Mouse (Mus musculus): ENCODE measurements at regions not wholly inside any gene's neighbourhood (a gene's known extent, or its start where the extent isn't known, plus 50 kb on each side); places are given as distances from the start of the nearest gene placed in this dataset.

DNA sequence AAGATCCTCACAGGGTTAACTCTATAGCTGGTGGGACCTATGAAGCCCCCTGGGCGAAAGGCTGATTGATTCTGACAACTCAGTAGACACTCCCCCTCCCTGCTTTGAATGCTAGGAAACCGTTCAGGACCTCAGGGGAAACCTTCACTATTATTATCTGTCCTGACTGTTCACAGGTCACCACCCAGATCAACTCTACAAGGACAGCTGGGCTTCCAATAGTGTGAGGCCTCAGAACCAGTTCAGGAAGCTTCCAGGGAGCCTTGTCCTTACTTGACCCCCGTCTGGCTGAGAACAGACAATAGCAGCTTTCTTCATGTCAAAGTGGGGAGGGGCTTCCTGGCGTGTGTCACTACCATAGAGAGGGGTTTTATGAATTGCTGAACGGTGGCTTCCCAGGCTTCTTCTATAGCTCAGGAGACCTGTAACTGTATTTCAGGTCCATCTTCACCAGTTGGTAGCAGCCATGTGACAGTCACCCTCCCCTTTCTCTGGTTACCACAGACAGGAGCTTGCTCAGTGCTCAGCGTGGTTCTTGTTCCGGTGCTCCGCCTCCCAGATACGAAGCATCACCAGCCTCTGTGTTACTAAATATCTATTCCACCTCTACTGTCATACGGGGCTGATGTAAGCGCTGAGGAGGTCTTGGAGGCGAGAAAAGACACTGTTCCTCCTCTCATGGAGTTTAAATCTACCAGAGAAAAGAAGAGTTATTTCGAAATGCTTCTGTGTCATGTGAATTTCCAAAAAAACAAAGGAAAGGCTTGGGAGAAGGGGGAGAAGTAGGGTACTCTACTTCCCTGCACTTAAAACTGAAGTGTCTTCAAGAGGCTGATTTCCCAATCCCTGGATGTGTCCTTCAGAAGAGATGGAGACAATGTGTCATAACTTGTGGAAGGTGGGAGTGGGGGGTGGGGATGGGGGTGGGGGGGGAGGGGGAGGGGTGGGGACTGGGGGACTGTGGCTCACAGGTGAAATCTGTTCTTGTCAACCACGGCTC is 96.9 kb downstream of the Vcpkmt start:
- DNase-seq (ENCODE audit: low read depth): peak; percentile 62
- TF ChIP-seq POLR2A (IDR thresholded peaks at IDR 0.05; ENCODE audit: borderline replicate concordance, extremely low read depth, insufficient read depth, insufficient read length, poor library complexity, severe bottlenecking) (no peak), CTCF (IDR thresholded peaks at IDR 0.05; ENCODE audit: borderline replicate concordance, extremely low read depth, insufficient read depth, insufficient read length) (no peak)

DNA sequence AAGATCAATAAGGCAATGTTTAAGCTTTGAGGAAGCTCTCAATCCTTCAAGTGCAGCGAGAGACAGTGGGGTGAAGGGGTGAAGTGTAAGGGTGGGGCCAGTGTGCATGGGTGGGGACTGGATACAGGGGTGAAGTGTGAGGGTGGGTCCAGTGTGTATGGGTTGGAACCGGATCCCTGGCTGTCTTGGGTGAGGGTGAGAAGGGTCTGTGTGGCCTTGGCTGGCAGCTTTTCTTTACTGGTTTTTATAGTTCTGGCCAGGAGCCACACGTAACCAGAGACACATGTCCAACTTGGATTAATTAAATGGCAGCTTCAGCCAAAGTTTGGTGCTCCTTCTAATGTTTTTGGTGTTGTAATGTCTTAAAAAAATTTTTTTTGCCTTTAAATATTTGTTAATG is 101.4 kb downstream of the Vcpkmt start:
- TF ChIP-seq CTCF (IDR thresholded peaks at IDR 0.05; ENCODE audit: borderline replicate concordance, extremely low read depth, insufficient read depth, insufficient read length) (no peak), POLR2A (IDR thresholded peaks at IDR 0.05; ENCODE audit: borderline replicate concordance, extremely low read depth, insufficient read depth, insufficient read length, poor library complexity, severe bottlenecking) (no peak)
- no peak for DNase-seq (ENCODE audit: low read depth)

DNA sequence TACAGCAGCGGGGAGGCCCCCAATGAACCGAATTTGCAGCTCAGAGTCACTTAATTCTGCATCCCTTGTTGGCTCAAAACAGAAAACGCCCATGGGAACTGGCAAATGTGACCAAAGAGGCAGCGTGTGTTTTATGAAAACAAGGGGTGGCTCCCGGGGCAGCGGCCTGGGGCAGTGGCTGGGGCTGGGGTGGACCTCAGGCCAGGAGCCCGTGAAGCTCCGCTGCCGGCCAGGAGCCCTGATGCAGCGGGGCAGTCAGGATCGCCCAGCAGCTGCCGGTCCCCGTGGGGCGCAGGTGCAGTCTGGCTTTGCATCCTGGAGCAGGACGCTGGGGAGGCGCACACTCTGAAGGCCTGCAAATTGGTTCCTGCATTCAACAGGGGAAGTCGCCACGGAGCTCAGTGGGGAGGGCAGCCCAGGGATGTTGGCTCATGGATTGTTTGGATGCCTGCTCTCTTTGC is 104.4 kb upstream of the Gm9887 start:
- DNase-seq (ENCODE audit: low read depth): peak; percentile 73
- TF ChIP-seq CTCF (IDR thresholded peaks at IDR 0.05; ENCODE audit: borderline replicate concordance, extremely low read depth, insufficient read depth, insufficient read length) (no peak), POLR2A (IDR thresholded peaks at IDR 0.05; ENCODE audit: borderline replicate concordance, extremely low read depth, insufficient read depth, insufficient read length, poor library complexity, severe bottlenecking) (no peak)

DNA sequence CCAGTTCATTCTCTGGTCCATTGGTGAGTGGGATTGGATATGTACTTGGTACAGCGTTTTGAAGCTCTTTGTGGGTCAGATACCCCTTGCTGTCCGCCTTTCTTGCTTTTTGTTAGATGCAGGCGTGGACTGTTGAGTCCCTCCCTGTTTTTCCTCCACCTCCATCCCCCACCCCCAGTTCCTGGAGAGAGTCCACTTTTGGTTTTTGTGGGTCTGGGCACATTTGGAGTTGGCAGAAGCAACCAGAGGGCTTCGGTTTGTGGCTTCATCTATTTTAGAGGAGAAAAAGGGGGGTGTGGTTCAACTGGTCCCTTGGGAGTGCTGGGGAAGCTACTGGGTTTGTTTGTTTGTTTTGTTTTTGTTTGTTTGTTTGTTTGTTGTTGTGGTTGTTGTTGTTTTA is 103.9 kb upstream of the Gm9887 start:
- no peak for TF ChIP-seq CTCF (IDR thresholded peaks at IDR 0.05; ENCODE audit: borderline replicate concordance, extremely low read depth, insufficient read depth, insufficient read length)
- no peak for TF ChIP-seq POLR2A (IDR thresholded peaks at IDR 0.05; ENCODE audit: borderline replicate concordance, extremely low read depth, insufficient read depth, insufficient read length, poor library complexity, severe bottlenecking)
- DNase-seq (ENCODE audit: low read depth): peak; percentile 40

DNA sequence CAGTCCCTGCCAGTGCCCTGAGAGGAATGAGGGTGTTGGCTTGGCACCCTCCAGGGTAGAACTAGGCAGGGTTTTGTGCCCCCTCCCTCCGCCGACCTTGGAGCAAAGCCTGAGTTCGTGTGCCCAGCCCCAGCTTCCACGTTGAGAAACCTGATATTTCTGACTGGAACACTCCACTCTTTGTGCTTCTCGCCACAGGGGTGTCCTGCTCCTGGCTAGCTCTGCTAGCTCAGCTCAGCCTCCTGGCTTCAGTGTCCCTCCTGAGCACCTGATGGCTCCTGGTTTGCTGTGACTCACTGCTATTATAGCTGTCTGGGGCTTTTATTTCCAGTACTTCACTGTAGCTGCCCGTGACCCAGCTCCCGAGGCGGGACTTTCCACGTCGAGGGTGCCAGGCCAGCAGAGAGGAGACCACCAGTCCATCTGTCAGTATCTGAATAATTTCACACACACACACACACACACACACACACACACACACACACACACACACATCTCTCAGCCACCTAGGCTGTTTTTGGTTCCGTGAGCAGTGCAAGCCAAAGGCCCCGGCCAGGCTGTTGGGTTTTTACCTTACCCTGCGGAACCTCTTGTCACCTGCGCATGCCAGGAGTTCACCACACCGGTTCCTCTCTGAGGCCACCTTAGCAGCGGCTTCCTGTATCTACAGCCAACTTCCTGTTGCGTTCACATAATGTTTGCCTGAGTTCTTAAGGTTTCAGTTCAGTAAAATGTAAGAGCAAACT is 102.8 kb upstream of the Gm9887 start:
- peak; percentile 70 for DNase-seq (ENCODE audit: low read depth)

DNA sequence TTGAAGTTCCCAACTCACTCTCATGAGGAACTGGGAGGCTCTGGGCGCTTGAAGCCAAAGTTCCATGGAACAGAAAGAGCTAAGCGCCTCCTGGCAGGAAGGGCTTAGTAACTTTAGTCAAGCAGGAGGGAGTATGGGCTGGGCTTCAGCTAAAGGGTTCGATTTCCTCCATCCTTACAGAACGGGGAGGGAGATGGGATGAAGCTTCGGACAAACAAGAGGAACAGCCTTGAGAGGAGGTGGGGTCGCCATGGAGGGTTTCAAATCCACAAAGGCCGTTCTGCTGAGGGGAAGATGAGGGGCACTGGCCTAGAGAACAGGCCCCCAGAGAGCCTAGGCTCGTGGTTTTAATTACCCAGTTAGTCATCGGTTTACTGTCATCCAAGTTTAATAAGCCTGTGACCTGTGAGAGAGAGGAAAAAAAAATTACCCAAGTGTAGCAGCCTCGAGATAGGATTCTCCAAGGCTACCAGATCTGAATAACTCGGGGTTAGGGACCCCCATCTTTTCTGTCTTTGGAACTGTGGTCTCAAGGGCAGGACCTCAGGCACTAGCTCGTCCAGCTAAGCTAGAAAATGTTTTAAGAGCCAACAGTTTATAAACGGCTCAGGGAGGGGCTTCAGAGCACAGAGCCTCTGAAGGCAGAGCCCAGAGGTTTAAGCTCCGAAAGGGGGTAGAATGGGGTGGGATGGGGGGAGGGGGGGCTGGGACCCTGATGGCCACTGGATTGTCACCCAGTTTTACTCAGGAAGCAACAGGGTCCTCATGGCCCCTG is 102.1 kb upstream of the Gm9887 start:
- TF ChIP-seq CTCF (IDR thresholded peaks at IDR 0.05; ENCODE audit: borderline replicate concordance, extremely low read depth, insufficient read depth, insufficient read length): no peak
- no peak for TF ChIP-seq POLR2A (IDR thresholded peaks at IDR 0.05; ENCODE audit: borderline replicate concordance, extremely low read depth, insufficient read depth, insufficient read length, poor library complexity, severe bottlenecking)
- peak; percentile 42 for DNase-seq (ENCODE audit: low read depth)

More for the DNA sequence above, 102.8 kb upstream of the Gm9887 start:
- TF ChIP-seq POLR2A (IDR thresholded peaks at IDR 0.05; ENCODE audit: borderline replicate concordance, extremely low read depth, insufficient read depth, insufficient read length, poor library complexity, severe bottlenecking): no peak
- no peak for TF ChIP-seq CTCF (IDR thresholded peaks at IDR 0.05; ENCODE audit: borderline replicate concordance, extremely low read depth, insufficient read depth, insufficient read length)

DNA sequence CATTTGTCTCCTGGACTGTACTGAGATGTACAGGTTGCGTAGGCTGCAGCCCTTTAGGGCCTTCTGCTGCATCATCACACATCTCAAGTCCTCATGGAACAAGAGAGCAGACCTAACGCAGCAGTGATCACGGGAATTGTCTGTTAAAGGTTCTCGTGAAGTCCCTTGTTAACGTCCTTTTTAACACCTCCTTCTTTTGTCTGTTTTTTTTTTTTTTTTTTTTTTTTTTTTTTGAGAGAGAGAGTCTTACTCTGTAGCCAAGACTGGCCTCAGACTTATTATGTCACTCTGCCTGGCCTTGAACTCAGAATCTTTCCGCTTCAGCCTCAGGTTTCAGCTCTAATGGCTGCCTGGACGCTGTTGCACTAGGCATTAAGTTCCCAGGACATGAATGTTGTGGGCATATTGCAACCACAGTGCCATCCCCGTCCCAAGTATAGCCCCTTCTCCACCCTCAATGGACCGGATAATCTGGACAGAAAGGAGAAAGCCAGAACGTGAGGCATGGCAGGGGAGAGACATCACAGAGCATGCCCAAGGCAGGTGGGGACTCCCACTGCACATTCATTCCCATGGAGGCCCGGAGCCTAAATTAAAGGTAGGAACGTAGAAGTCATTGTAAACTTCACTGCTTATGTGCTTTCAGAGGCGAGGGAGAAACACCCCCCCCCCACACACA is 101.3 kb upstream of the Gm9887 start:
- no peak for TF ChIP-seq CTCF (IDR thresholded peaks at IDR 0.05; ENCODE audit: borderline replicate concordance, extremely low read depth, insufficient read depth, insufficient read length)
- TF ChIP-seq POLR2A (IDR thresholded peaks at IDR 0.05; ENCODE audit: borderline replicate concordance, extremely low read depth, insufficient read depth, insufficient read length, poor library complexity, severe bottlenecking): no peak
- DNase-seq (ENCODE audit: low read depth): no peak

DNA sequence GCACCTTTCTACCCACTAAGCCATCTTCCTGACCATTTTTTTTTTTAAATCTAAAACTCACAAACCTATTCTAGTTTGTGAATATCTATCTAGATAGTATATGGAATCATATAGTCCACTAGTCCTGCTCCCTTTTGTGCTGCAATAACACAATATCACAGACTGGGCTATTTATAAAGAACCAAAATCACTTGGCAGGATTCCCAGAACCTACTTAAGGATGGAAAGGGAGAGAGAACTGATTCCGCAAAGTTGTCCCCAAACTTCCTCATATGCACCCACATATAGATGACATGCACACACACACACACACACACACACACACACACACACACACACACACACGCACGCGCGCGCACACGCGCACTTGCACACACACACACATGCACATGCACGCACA is 100.7 kb upstream of the Gm9887 start:
- peak; percentile 68 for DNase-seq (ENCODE audit: low read depth)
- no peak for TF ChIP-seq CTCF (IDR thresholded peaks at IDR 0.05; ENCODE audit: borderline replicate concordance, extremely low read depth, insufficient read depth, insufficient read length)
- no peak for TF ChIP-seq POLR2A (IDR thresholded peaks at IDR 0.05; ENCODE audit: borderline replicate concordance, extremely low read depth, insufficient read depth, insufficient read length, poor library complexity, severe bottlenecking)

DNA sequence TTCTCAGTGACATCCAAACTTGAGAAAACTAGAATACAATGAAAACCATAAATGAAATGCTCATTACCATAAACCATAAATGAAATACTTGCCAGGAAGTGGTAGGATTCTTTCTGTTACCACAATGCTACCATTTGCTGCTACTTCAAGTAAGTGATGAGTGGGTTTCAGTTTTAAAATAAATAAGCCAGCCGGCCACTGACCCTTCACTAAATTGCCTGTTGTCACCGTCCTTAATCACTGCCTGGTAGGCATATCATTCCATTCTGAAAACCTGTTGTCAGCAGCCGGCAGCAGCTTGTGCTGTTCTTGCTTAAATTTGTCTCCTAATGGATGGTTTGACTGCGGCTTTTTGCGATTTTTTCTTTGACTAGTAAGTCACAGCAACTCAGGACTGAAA is 99.6 kb upstream of the Gm9887 start:
- TF ChIP-seq POLR2A (IDR thresholded peaks at IDR 0.05; ENCODE audit: borderline replicate concordance, extremely low read depth, insufficient read depth, insufficient read length, poor library complexity, severe bottlenecking) (no peak), CTCF (IDR thresholded peaks at IDR 0.05; ENCODE audit: borderline replicate concordance, extremely low read depth, insufficient read depth, insufficient read length) (no peak)

DNA sequence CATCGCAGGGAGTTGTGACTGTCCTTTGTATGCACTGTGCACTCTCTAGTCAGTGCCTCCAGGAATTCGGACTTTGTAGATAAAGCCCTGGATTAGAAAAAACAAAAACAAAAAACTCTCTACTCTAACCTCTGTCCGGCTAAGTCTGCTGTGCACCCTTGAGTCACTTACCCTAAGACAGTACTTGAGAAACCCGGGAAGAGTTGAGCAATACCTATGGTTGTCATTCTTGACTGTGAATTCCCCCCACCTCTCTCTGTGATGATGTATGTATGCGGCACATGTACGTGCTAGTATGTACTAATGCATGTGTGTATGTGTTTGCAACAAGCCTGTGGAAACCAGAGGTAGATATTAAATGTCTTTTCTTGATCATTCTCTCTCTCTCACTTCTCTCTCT is 96.7 kb upstream of the Gm9887 start:
- DNase-seq (ENCODE audit: low read depth): no peak
- no peak for TF ChIP-seq POLR2A (IDR thresholded peaks at IDR 0.05; ENCODE audit: borderline replicate concordance, extremely low read depth, insufficient read depth, insufficient read length, poor library complexity, severe bottlenecking)
- no peak for TF ChIP-seq CTCF (IDR thresholded peaks at IDR 0.05; ENCODE audit: borderline replicate concordance, extremely low read depth, insufficient read depth, insufficient read length)

More for the DNA sequence above, 99.6 kb upstream of the Gm9887 start:
- DNase-seq (ENCODE audit: low read depth): no peak

All from brain, embryonic 14.5 days (tissue).